Mouse (Mus musculus) liver, adult 2 months (tissue): Measurements from ENCODE around the gene Arid4b. TPM values are rescaled to one million over a fixed set of nuclear protein-coding genes. Genes with fewer than 3 reads are reported as not detected.
A peak's percentile ranks its signal among the peaks of the same experiment; 100 is the strongest.
"Not testable (repeated sequence)": the region's sequence is repeated elsewhere in the genome, so short reads cannot be mapped to it uniquely, and the experiment has no call there.

Source experiments
- DNase-seq: peaks from one replicate; pipeline ENCODE4 v3.0.0-alpha.2; 2011; ENCODE audit warnings: low read depth, low spot score; ENCODE audit errors: extremely low read depth
- H3K27ac ChIP-seq: fragments of 200-500 bp; replicated peaks from 2 replicates; pipeline ENCODE4 v1.5.1; 2012; ENCODE audit warnings: low read depth, mild to moderate bottlenecking, control low read depth, inconsistent platforms, low read length; ENCODE audit not compliant: insufficient read depth
- H3K27me3 ChIP-seq: fragments of 200-500 bp; 2 replicates; pipeline ENCODE4 v1.6.1; 2012; ENCODE audit warnings: mild to moderate bottlenecking, moderate library complexity, low read length, inconsistent platforms; ENCODE audit not compliant: control insufficient read depth, insufficient read depth
- H3K36me3 ChIP-seq: fragments of 200-500 bp; 2 replicates; pipeline ENCODE4 v1.6.1; 2012; ENCODE audit warnings: low read length, inconsistent platforms; ENCODE audit not compliant: control insufficient read depth, insufficient read depth
- H3K4me1 ChIP-seq: fragments of 200-500 bp; 2 replicates; pipeline ENCODE4 v1.6.1; 2011; ENCODE audit warnings: low read length; ENCODE audit not compliant: control insufficient read depth, insufficient read depth
- H3K4me3 ChIP-seq: fragments of 200-500 bp; 2 replicates; pipeline ENCODE4 v1.5.1; 2011; ENCODE audit warnings: low read depth, mild to moderate bottlenecking, control low read depth, low read length, moderate library complexity; ENCODE audit not compliant: insufficient read depth
- H3K79me2 ChIP-seq: fragments of 200-500 bp; 2 replicates; pipeline ENCODE4 v1.6.1; 2012; ENCODE audit warnings: inconsistent platforms, mild to moderate bottlenecking, low read length, moderate library complexity; ENCODE audit not compliant: control insufficient read depth, insufficient read depth
- H3K9ac ChIP-seq: fragments of 200-500 bp; 2 replicates; pipeline ENCODE4 v1.6.1; 2012; ENCODE audit warnings: low read depth, mild to moderate bottlenecking, control low read depth, inconsistent platforms, low read length
- CTCF ChIP-seq: fragments of 200-500 bp; IDR thresholded peaks from 2 replicates; pipeline ENCODE4 v1.5.1; 2011; ENCODE audit warnings: low read depth, low read length, control low read depth
- POLR2A ChIP-seq: fragments of 200-500 bp; IDR thresholded peaks from 2 replicates; pipeline ENCODE4 v1.6.1; 2011; ENCODE audit warnings: low read length, control low read depth; ENCODE audit not compliant: insufficient read depth; ENCODE audit errors: extremely low read depth
- WGBS: fragments of 180-500 bp; shearing (Covaris S2); methylation state at CpG from one replicate; pipeline ENCODE4 v1.1.7; 2018; 5-methylcytosine and 5-hydroxymethylcytosine counted together
- polyA plus RNA-seq: library from polyadenylated mRNA; depleted of rRNA; stranded (reverse); fragments of >200 nt; gene quantifications from 2 replicates; pipeline ENCODE4 v1.2.3, GENCODE M21; 2012
- total RNA-seq: library from RNA; depleted of rRNA; stranded (reverse); fragments of >200 nt; gene quantifications from 2 replicates; pipeline ENCODE4 v1.2.3, GENCODE M21; 2014

The Arid4b gene
- total and polyA plus RNA-seq, 2 experiments = 3.0 to 14.5 TPM

DNA sequence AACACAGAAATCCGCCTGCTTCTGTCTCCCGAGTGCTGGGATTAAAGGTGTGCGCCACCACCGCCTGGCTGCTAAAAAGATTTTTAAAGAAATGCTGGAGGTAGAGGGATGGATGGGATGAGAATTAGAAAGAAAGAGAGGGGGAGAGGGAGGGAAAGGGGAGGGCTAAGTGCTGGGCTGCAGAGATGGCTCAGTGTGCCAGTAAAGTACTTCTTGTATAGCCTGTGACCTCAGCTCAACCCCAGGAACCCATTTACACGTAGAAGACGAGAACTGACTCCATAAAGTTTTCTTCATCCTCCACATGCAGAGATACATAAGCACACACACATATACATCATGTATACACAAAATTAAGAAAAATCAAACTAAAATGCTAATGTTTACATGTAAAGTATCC, 37.5 kb upstream of the Arid4b start:
- 94% methylated on average over 6 of the region's 6 CpGs for WGBS
- Histone ChIP-seq H3K9ac (no peak overlapping the region), H3K36me3 (peaks cover 12% of the 10 kb centered on the region; the same call in 1 of the 2 replicates), H3K4me3 (no peak overlapping the region), H3K27ac (no peak overlapping the region), H3K79me2 (peaks cover 4% of the 10 kb centered on the region; the same call in 1 of the 2 replicates), H3K27me3 (no peaks in the 10 kb centered on the region), H3K4me1 (peaks cover 11% of the 10 kb centered on the region)
- no peak for DNase-seq
- TF ChIP-seq POLR2A (no peak), CTCF (no peak)

DNA sequence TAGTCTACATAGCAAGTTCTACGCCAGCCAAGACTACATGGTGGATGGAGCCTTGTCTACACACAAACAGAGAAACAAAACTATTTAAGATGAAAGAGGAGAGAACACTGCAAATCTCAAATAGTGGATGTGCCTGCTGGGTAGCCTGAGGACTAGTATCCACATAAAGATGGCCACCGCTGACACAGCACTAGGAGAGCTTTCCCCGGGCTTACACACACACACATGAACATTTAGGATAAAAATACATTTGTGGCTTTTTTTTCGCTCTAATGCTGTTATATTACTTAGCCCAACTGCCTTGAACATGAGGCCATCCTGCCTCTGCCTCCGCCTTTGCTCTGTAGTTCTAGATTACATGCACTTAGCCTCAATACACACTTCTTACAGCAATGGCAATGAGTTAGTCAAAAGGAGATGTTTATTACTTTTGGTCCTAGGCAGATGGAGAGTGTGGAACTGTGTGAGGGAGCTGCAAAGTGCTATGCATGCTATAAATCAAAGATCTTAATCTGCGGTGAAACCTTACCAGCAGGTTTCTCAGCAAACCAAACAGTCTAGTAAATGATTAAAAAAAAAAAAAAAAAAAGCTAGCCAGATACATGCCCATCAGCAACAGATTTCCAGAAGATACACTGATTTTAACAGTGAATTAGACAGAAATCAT, 36.7 kb upstream of the Arid4b start:
- Histone ChIP-seq H3K4me1 (peaks cover 16% of the 10 kb centered on the region), H3K79me2 (peaks cover 4% of the 10 kb centered on the region; the same call in 1 of the 2 replicates), H3K4me3 (no peak overlapping the region), H3K27ac (no peak overlapping the region), H3K27me3 (no peaks in the 10 kb centered on the region), H3K9ac (no peak overlapping the region), H3K36me3 (peaks cover 12% of the 10 kb centered on the region; the same call in 1 of the 2 replicates)
- TF ChIP-seq POLR2A (no peak), CTCF (no peak)
- WGBS = 76% methylated on average over 6 of the region's 6 CpGs
- DNase-seq = peak; percentile 49

DNA sequence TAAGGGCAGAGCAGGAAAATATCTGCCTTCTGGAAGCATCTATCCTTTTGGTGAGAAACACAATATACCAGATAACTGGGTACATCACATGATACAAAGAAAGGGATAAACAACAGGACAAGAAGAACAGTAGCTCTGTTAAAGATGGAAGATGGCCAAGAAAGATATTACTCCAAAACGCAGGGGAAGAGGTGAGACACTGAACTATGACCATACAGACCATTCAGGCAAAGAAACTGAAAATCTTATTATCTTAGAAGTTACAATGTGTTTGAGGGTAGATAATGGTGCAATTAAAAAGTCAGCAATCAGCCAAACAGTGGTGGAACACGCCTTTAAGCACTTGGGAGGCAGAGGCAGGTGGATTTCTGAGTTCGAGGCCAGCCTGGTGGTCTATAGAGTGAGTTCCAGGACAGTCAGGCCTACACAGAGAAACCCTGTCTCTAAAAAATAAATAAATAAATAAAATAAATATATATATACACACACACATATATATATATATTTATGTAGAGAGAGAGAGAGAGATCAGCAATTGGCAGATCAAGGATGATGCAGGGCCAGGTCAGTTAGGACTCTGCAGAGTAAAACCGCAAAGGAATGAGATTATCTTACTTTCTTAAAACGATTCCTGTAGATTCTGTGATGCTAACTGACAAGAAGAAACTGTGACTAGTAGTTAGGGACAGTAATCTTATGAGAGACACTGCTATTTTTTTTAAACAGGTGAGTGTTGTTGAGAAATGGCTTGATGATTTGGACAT, 29.5 kb upstream of the Arid4b start:
- Histone ChIP-seq H3K79me2 (peaks cover 5% of the 10 kb centered on the region; the same call in 1 of the 2 replicates), H3K27me3 (no peaks in the 10 kb centered on the region), H3K4me3 (no peak overlapping the region), H3K4me1 (peaks cover 26% of the 10 kb centered on the region), H3K27ac (peak overlapping the region; percentile 69; the same call in 1 of the 2 replicates), H3K36me3 (peaks cover 4% of the 10 kb centered on the region), H3K9ac (no peak overlapping the region)
- peak; percentile 55 for DNase-seq
- TF ChIP-seq POLR2A = no peak
- TF ChIP-seq CTCF = no peak
- WGBS = 68% methylated on average over 5 of the region's 5 CpGs

DNA sequence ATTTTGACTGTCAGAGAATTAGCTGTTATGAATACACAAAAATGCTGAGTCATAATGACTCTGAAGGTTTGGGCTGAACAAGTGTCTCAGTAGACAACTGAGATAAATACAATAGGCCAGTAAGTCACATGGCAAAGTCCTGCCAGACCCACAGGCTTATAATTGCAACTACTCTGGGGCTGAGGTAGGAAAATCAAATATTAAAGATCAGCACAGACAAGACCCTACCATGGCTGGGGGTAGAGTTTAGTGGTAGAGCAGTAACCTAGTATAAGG, 29.0 kb upstream of the Arid4b start:
- peak; percentile 77 for DNase-seq
- TF ChIP-seq CTCF (no peak), POLR2A (no peak)
- H3K36me3 ChIP-seq = peaks cover 2% of the 10 kb centered on the region
- H3K79me2 ChIP-seq = peaks cover 8% of the 10 kb centered on the region; the same call in 1 of the 2 replicates
- no peaks in the 10 kb centered on the region for H3K27me3 ChIP-seq
- H3K4me1 ChIP-seq = peaks cover 26% of the 10 kb centered on the region
- H3K9ac ChIP-seq = no peak overlapping the region
- no peak overlapping the region for H3K4me3 ChIP-seq
- H3K27ac ChIP-seq = peak overlapping the region; percentile 43; the same call in 1 of the 2 replicates

DNA sequence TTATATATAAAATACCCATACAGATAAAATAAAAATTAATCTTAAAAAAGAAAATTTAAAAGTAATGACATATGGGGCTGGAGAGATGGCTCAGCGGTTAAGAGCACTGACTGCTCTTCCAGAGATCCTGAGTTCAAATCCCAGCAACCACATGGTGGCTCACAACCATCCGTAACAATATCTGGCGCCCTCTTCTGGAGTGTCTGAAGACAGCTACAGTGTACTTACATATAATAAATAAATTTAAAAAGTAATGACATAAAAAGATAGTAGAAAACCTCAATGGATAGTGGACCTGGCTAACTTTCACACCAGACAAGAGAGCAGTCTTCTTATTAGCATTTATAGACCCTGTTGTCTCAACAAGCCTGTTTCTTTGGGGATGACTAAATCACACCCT, 27.7 kb upstream of the Arid4b start:
- not testable (repeated sequence) for H3K27ac ChIP-seq, DNase-seq, H3K9ac ChIP-seq, H3K36me3 ChIP-seq, H3K4me3 ChIP-seq, H3K79me2 ChIP-seq, H3K27me3 ChIP-seq
- H3K4me1 ChIP-seq = peaks cover 27% of the 10 kb centered on the region
- 98% methylated on average over 3 of the region's 3 CpGs for WGBS
